In genomic region chr5:36695005-36695404, GRCm38 (mm10) we compare ENCODE assay signal across 8 mouse cellular contexts. TPM values are rescaled to one million over a fixed set of nuclear protein-coding genes. Genes with fewer than 3 reads are reported as not detected.
DNase-seq lines count a peak whose midpoint lies in the region; ATAC-seq and TF ChIP-seq lines count a peak whose summit lies in the region.

No protein-coding gene starts in this region.

- no peak for TF ChIP-seq EP300 in lung, postnatal 0 days (IDR thresholded peaks at IDR 0.05)

- TF ChIP-seq CTCF in lung, postnatal 0 days (IDR thresholded peaks at IDR 0.05), result no peak

- H3K9me3 ChIP-seq in lung, postnatal 0 days (ENCODE audit: low read length), result no peaks in the 10 kb centered on the region
- H3K9me3 ChIP-seq in hindbrain, embryonic 16.5 days (ENCODE audit: control insufficient read depth, low read length), result no peaks in the 10 kb centered on the region

- peak overlapping the region; percentile 71 for H3K4me3 ChIP-seq in lung, postnatal 0 days (ENCODE audit: low read depth, low read length)
- H3K4me3 ChIP-seq in hindbrain, embryonic 16.5 days (ENCODE audit: low read length), result peak overlapping the region; percentile 81
- H3K4me3 ChIP-seq in myocyte, result peak overlapping the region; percentile 60

- ATAC-seq in lung, postnatal 0 days, result no peak
- no peak; the same call in 1 of the 2 replicates for ATAC-seq in hindbrain, embryonic 16.5 days

- TF ChIP-seq POLR2A in myocyte (IDR thresholded peaks at IDR 0.05; ENCODE audit: insufficient read length, low read depth), result no peak

- intact Hi-C loops in left cerebral cortex, postnatal 10 days (cut with DNase I), result loop anchor here (5.0 kb wide), 1 partner anchor 42 kb away; no protein-coding TSS in a partner anchor

- peak overlapping the region; percentile 64 for H3K9ac ChIP-seq in lung, postnatal 0 days (replicated peaks; ENCODE audit: low read depth)
- peak overlapping the region; percentile 85 for H3K9ac ChIP-seq in hindbrain, embryonic 16.5 days (ENCODE audit: low read depth, low read length)

- peaks cover 53% of the 10 kb centered on the region for H3K79me2 ChIP-seq in myocyte (ENCODE audit: control insufficient read depth, insufficient read depth)

- H3K4me2 ChIP-seq in lung, postnatal 0 days (replicated peaks; ENCODE audit: low read depth, low read length), result peak overlapping the region; percentile 76
- peak overlapping the region; percentile 77 for H3K4me2 ChIP-seq in hindbrain, embryonic 16.5 days (ENCODE audit: low read length)
- H3K4me2 ChIP-seq in myocyte (ENCODE audit: low read depth), result peak overlapping the region; percentile 76

- peak overlapping the region; percentile 90 for H3K27ac ChIP-seq in lung, postnatal 0 days (ENCODE audit: low read length)
- peak overlapping the region; percentile 93 for H3K27ac ChIP-seq in hindbrain, embryonic 16.5 days (ENCODE audit: low read depth, low read length)

- H3K4me1 ChIP-seq in lung, postnatal 0 days (ENCODE audit: insufficient read depth, low read depth, low read length), result no peaks in the 10 kb centered on the region
- H3K4me1 ChIP-seq in hindbrain, embryonic 16.5 days (ENCODE audit: control insufficient read depth, insufficient read depth, low read depth, low read length), result peaks cover 16% of the 10 kb centered on the region

- 4% methylated on average over 14 of the region's 14 CpGs for WGBS in lung, postnatal 0 days
- WGBS in hindbrain, embryonic 16.5 days, result 5% methylated on average over 14 of the region's 14 CpGs

- H3K36me3 ChIP-seq in lung, postnatal 0 days (ENCODE audit: insufficient read depth, low read length), result no peaks in the 10 kb centered on the region
- H3K36me3 ChIP-seq in hindbrain, embryonic 16.5 days (ENCODE audit: control insufficient read depth, insufficient read depth, low read length), result no peaks in the 10 kb centered on the region; the same call in 1 of the 2 replicates
- no peaks in the 10 kb centered on the region for H3K36me3 ChIP-seq in myocyte (ENCODE audit: control insufficient read depth, insufficient read depth)

- DNase-seq in lung, postnatal 0 days (ENCODE audit: low spot score), result no peak
- DNase-seq in lung, postnatal 4 days, result no peak
- peak; percentile 35 for DNase-seq in c-Kit-positive CD71-positive TER-119-positive erythroid progenitor cells, embryonic 14.5 days (ENCODE audit: low spot score)
- no peak for DNase-seq in adrenal gland, adult 2 months
- no peak for DNase-seq in Muller cell, postnatal 12 days (ENCODE audit: inconsistent ontology term)
- DNase-seq in left cerebral cortex, postnatal 10 days (ENCODE audit: extremely low spot score in 1 of 2, low spot score in 2 of 2), result no peak

- no peaks in the 10 kb centered on the region for H3K27me3 ChIP-seq in lung, postnatal 0 days (replicated peaks; ENCODE audit: insufficient read depth, low read length)
- H3K27me3 ChIP-seq in hindbrain, embryonic 16.5 days (replicated peaks; ENCODE audit: control insufficient read depth, insufficient read depth, low read length), result no peaks in the 10 kb centered on the region
- H3K27me3 ChIP-seq in myocyte (ENCODE audit: control insufficient read depth, insufficient read depth, insufficient read length), result no peaks in the 10 kb centered on the region

- peak overlapping the region; percentile 70 for H3ac ChIP-seq in myocyte (ENCODE audit: control insufficient read depth, insufficient read length)

TF ChIP-seq in myocyte, 11 proteins besides CTCF, POLR2A, EP300 and RAD21:
- TF ChIP-seq SRF (IDR thresholded peaks at IDR 0.05; ENCODE audit: control insufficient read depth, insufficient read length, low read depth), result no peak

RNA-seq across cellular contexts. Expression of gene D5Ertd579e, which starts 0.8 kb away (rescaled TPM):
- polyA plus RNA-seq in lung, postnatal 0 days (2015; fragmentation: Nextera tagmentation; extraction: Ambion mirVana), result 13.1 and 14.6 TPM in 2 replicates
- polyA plus RNA-seq in hindbrain, embryonic 16.5 days (2015; fragmentation: Nextera tagmentation; extraction: Ambion mirVana), result 25.9 and 32.6 TPM in 2 replicates
- 12.3 TPM for polyA plus RNA-seq in myocyte (2012; fragmentation: generic; extraction: Trizol)
- 10 to 100 TPM; 64.4 to 83.5 TPM for total RNA-seq in adrenal gland, adult 2 months (2021)
- 13.7 and 13.9 TPM in 2 replicates for polyA plus RNA-seq in adrenal gland, adult 2 months (2012; rRNA removed)
- 10 to 100 TPM; 81.2 to 81.7 TPM for total RNA-seq in left cerebral cortex, postnatal 10 days (2021)

RNA-seq across cellular contexts. Expression of gene Bloc1s4, which starts 53.4 kb away (rescaled TPM):
- 26.8 and 28.3 TPM in 2 replicates for polyA plus RNA-seq in lung, postnatal 0 days (2015; fragmentation: Nextera tagmentation; extraction: Ambion mirVana)
- polyA plus RNA-seq in hindbrain, embryonic 16.5 days (2015; fragmentation: Nextera tagmentation; extraction: Ambion mirVana), result 25.4 and 26.0 TPM in 2 replicates
- polyA plus RNA-seq in myocyte (2012; fragmentation: generic; extraction: Trizol), result 20.3 TPM
- 10 to 100 TPM; 21.9 to 27.5 TPM for total RNA-seq in adrenal gland, adult 2 months (2021)
- polyA plus RNA-seq in adrenal gland, adult 2 months (2012; rRNA removed), result 64.9 and 70.9 TPM in 2 replicates
- 10 to 100 TPM; 16.5 to 20.7 TPM for total RNA-seq in left cerebral cortex, postnatal 10 days (2021)
